Mouse (Mus musculus) neural tube, embryonic 14.5 days (tissue): ENCODE measurements around the gene Kctd13. TPM values are rescaled to one million over a fixed set of nuclear protein-coding genes. Genes with fewer than 3 reads are reported as not detected.

Source experiments
- ATAC-seq: fragments of 200-750 bp; cut with Nextera tagmentation; 2 replicates; pipeline ENCODE4 v1.8.0; 2017; ENCODE audit warnings: low read depth, mild to moderate bottlenecking, moderate TSS enrichment, moderate library complexity
- H3K27ac ChIP-seq: fragments of 300-500 bp; sonication (generic); 2 replicates; pipeline ENCODE4 v1.5.1; 2014; ENCODE audit warnings: low read depth, mild to moderate bottlenecking, control low read depth, low read length, moderate library complexity, mixed read lengths
- H3K27me3 ChIP-seq: fragments of 300-500 bp; sonication (generic); 2 replicates; pipeline ENCODE4 v1.6.1; 2014; ENCODE audit warnings: low read length; ENCODE audit not compliant: control insufficient read depth, insufficient read depth
- H3K36me3 ChIP-seq: fragments of 300-500 bp; sonication (generic); 2 replicates; pipeline ENCODE4 v1.6.1; 2014; ENCODE audit warnings: low read length, mixed read lengths; ENCODE audit not compliant: control insufficient read depth, insufficient read depth
- H3K4me1 ChIP-seq: fragments of 300-500 bp; sonication (generic); 2 replicates; pipeline ENCODE4 v1.6.1; 2014; ENCODE audit warnings: low read length; ENCODE audit not compliant: control insufficient read depth, insufficient read depth
- H3K4me2 ChIP-seq: fragments of 300-500 bp; sonication (generic); 2 replicates; pipeline ENCODE4 v1.6.1; 2014; ENCODE audit warnings: mild to moderate bottlenecking, low read depth, low read length, control low read depth
- H3K4me3 ChIP-seq: fragments of 300-500 bp; sonication (generic); 2 replicates; pipeline ENCODE4 v1.5.1; 2014; ENCODE audit warnings: low read depth, low read length, control low read depth, mixed read lengths
- H3K9ac ChIP-seq: fragments of 300-500 bp; sonication (generic); replicated peaks from 2 replicates; pipeline ENCODE4 v1.6.1; 2014; ENCODE audit warnings: low read depth, mild to moderate bottlenecking, control low read depth, low read length, mixed read lengths
- H3K9me3 ChIP-seq: fragments of 300-500 bp; sonication (generic); 2 replicates; pipeline ENCODE4 v1.6.1; 2016; ENCODE audit warnings: low read length; ENCODE audit not compliant: control insufficient read depth
- WGBS: fragments of 180-500 bp; shearing (Covaris S2); extraction: QIAGEN DNeasy Blood & Tissue Kit; methylation state at CpG from one replicate; pipeline ENCODE4 v1.1.7; 2014; 5-methylcytosine and 5-hydroxymethylcytosine counted together
- polyA plus RNA-seq: library from polyadenylated mRNA; unstranded; fragments of >200 nt; fragmentation: Nextera tagmentation; extraction: Ambion mirVana; gene quantifications from 2 replicates; pipeline ENCODE4 v1.2.1, GENCODE M21; 2014

Kctd13 gene
- polyA plus RNA-seq, 1 experiment from 2014 or later = 103 TPM

DNA sequence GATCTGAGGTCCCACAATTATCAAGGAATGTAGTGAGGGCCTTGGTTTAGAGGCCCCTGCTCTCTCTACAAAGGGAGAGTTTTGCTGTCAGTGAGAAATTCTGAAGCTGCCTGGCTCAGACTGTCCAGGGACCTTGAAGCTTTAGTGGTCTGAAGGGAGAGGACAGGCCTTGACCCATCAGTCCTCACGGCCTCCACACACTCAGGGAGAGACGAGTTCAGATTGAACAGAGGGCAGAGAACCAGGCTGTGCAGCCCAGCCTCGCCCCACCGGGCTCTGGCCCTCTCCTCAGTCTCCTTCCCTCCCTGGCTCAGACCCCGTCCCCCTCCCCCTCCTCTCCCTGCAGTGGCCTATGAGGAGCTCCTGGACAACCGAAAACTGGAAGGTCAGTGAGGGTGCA, 38.7 kb downstream of the Kctd13 start:
- Histone ChIP-seq H3K9ac (no peak overlapping the region), H3K9me3 (no peaks in the 10 kb centered on the region), H3K4me2 (no peak overlapping the region), H3K27ac (no peak overlapping the region), H3K27me3 (no peaks in the 10 kb centered on the region), H3K4me3 (no peak overlapping the region), H3K36me3 (peaks cover 29% of the 10 kb centered on the region; the same call in 1 of the 2 replicates), H3K4me1 (no peaks in the 10 kb centered on the region)
- 68% methylated on average over 5 of the region's 6 CpGs for WGBS
- ATAC-seq = no peak

DNA sequence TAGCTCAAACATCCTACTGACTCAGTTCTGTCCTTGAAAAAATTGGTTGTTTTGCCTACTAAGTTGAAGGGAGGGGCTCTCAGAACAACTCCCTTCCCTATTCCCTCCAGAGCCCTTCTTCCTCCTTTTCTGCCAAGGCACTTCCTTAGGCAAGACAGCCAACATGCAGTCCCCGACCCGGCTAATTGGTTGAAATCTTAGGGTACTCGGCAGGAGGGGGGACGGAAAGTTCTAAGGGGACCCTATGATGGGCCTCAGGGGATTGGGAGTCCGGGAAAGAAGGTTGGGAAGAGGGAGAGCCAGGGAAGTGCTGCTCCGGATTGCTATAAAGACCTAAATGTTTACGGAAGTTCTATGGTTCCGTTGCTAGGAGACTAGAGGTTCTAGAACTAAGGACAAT, 46.8 kb downstream of the Kctd13 start:
- ATAC-seq = no peak
- H3K9me3 ChIP-seq = no peaks in the 10 kb centered on the region
- H3K4me3 ChIP-seq = no peak overlapping the region; the same call in 1 of the 2 replicates
- peaks cover 19% of the 10 kb centered on the region for H3K36me3 ChIP-seq
- WGBS = 11% methylated on average over 8 of the region's 8 CpGs
- peak overlapping the region; percentile 80 for H3K9ac ChIP-seq
- 0 out of 2 replicates have a peak, but pooled peaks cover 8% of the 10 kb centered on the region for H3K4me1 ChIP-seq
- no peaks in the 10 kb centered on the region for H3K27me3 ChIP-seq
- peak overlapping the region; percentile 96 for H3K27ac ChIP-seq
- peak overlapping the region; percentile 87 for H3K4me2 ChIP-seq

DNA sequence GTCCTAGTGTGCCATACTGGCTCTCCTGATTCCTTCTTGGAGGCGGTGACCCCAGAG, 47.0 kb downstream of the Kctd13 start, which contains the start of gene Cdipt:
TSS of gene Cdipt (plus strand) at position 22 of the 57 bp plus-strand sequence.
- Histone ChIP-seq H3K9ac (peak within 1 kb of the TSS; percentile 80), H3K27me3 (no peaks in the 10 kb centered on the region), H3K27ac (peak within 1 kb of the TSS; percentile 96), H3K9me3 (no peaks in the 10 kb centered on the region), H3K36me3 (peaks cover 19% of the 10 kb centered on the region), H3K4me2 (peak within 1 kb of the TSS; percentile 87), H3K4me1 (0 out of 2 replicates have a peak, but pooled peaks cover 8% of the 10 kb centered on the region), H3K4me3 (peak within 1 kb of the TSS; percentile 68)
- ATAC-seq = no peak
- 0% methylated on average over 1 of the region's 1 CpGs for WGBS

DNA sequence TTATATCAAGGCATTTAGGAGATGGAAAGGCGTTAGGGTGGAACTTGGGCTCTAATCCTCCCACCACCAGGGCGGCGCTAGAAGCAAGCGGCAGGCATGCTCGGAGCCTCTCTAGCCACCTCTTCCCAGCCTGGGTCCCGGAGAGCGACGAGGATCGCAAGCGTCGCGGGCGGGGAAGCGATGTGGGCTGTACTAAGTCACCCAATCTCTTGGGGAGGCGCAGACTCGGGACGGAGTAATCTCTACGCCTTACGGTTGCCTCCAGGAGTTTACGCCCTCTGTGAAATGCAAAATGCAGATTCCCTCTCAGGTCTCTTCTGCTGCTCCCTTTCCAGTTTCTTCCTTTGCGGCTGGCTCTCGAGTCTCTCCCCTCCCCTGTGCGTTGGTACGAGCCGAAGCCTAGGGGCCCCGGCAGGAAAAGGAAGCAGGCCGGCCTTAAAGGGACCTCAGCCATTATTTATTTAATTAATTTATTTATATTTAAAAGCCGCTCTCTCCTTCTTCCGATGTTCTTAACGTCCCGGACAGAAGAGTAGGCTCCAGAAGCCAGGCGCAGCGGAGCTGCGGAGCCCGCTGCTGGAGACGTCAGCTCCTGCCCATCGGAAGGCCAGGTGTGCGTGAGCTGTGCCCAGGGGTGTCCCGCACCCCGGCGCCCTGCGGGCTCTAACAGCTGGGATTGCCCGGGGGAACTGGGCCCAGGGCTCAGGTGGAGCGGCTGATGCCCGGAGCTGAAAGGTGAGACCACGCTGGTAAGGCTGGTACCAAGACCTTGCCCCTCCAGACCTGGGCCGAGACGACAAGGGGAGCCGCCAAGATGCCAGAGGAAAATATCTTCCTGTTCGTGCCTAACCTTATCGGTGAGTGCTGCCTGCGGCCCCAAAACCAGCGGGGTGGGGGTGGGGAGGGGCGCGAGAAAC, 47.5 kb downstream of the Kctd13 start, which contains the start of gene Cdiptos:
TSS of gene Cdiptos (minus strand) at position 149 of the 917 bp plus-strand sequence.
- Histone ChIP-seq H3K36me3 (peaks cover 16% of the 10 kb centered on the region), H3K4me2 (peak within 1 kb of the TSS; percentile 87), H3K9me3 (no peaks in the 10 kb centered on the region), H3K9ac (peak within 1 kb of the TSS; percentile 80), H3K27ac (peak within 1 kb of the TSS; percentile 96), H3K4me3 (peak within 1 kb of the TSS; percentile 68), H3K27me3 (no peaks in the 10 kb centered on the region), H3K4me1 (0 out of 2 replicates have a peak, but pooled peaks cover 8% of the 10 kb centered on the region)
- ATAC-seq = peak; percentile 97
- 0% methylated on average over 55 of the region's 55 CpGs for WGBS

DNA sequence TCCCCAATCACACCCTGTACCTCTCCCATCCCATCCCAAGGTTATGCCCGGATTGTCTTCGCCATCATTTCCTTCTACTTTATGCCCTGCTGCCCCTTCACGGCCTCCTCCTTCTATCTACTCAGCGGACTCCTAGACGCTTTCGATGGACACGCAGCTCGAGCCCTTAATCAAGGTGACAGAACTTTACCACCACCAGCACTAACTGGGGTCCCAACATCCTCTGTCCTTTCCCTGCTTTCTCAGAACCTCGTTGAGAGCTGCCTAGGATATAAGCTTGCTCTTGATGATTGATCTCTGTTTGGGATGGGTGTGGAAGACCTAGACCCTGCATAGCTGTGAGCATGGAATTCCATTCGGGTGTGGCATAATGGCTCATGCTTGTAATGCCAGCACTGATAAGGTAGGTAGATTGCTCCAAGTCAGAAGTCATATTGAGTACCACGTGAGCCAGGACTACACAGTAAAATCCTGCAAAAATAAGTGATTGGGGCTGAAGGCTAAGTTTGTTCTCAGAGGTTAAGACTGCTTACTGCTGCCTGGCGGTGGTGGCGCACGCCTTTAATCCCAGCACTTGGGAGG, 48.3 kb downstream of the Kctd13 start:
- peak overlapping the region; percentile 96 for H3K27ac ChIP-seq
- peaks cover 18% of the 10 kb centered on the region for H3K36me3 ChIP-seq
- peak overlapping the region; percentile 68 for H3K4me3 ChIP-seq
- H3K27me3 ChIP-seq = no peaks in the 10 kb centered on the region
- H3K9ac ChIP-seq = peak overlapping the region; percentile 80
- 0 out of 2 replicates have a peak, but pooled peaks cover 8% of the 10 kb centered on the region for H3K4me1 ChIP-seq
- H3K9me3 ChIP-seq = no peaks in the 10 kb centered on the region
- ATAC-seq = no peak
- H3K4me2 ChIP-seq = peak overlapping the region; percentile 87
- WGBS = 28% methylated on average over 14 of the region's 14 CpGs

DNA sequence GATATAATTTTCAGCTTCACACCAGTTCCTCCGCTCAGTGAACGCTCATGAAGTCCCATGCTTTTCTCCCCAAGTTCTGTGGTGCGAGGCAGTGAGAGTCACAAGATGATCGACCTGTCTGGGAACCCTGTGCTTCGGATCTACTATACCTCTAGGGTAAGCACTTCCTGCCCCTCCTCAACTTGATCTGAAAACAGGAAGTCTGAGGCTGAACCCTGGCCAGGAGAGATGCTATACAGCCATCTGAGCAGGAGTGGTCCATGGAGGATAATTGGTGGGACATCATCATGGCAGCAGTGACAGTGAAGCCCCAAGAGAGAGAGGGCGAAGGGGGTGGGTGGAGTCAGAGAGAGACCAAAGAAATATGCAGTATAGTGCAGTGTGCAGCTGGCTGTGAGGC, 50.2 kb downstream of the Kctd13 start:
- Histone ChIP-seq H3K4me2 (no peak overlapping the region), H3K9ac (no peak overlapping the region), H3K9me3 (no peaks in the 10 kb centered on the region), H3K27me3 (no peaks in the 10 kb centered on the region), H3K4me3 (no peak overlapping the region), H3K4me1 (0 out of 2 replicates have a peak, but pooled peaks cover 8% of the 10 kb centered on the region), H3K36me3 (peaks cover 18% of the 10 kb centered on the region), H3K27ac (no peak overlapping the region)
- ATAC-seq = no peak
- 95% methylated on average over 6 of the region's 6 CpGs for WGBS

DNA sequence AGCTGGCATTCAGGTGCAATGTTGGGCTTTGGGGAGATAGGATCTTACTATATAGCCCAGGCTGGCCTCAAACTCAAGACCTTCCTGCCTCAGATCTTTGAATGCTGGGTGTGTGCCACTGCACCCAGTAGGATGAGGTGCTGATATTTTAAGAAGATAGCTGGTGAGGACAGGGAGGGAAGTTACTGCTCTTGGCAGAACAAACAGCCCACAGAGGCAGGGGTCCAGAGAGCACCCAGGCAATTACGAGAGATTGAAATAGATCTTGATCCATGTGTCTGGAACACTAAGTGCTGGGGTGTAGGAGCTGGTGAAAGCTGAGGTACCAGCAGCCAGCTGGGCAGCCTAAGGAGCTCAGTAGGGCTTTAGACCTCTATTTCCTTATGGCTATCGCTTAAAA, 52.9 kb downstream of the Kctd13 start:
- no peak overlapping the region for H3K4me3 ChIP-seq
- ATAC-seq = no peak
- no peaks in the 10 kb centered on the region for H3K27me3 ChIP-seq
- WGBS = 87% methylated on average over 2 of the region's 2 CpGs
- H3K27ac ChIP-seq = no peak overlapping the region
- 0 out of 2 replicates have a peak, but pooled peaks cover 8% of the 10 kb centered on the region for H3K4me1 ChIP-seq
- H3K4me2 ChIP-seq = no peak overlapping the region
- H3K36me3 ChIP-seq = peaks cover 18% of the 10 kb centered on the region
- H3K9ac ChIP-seq = no peak overlapping the region
- no peaks in the 10 kb centered on the region for H3K9me3 ChIP-seq

DNA sequence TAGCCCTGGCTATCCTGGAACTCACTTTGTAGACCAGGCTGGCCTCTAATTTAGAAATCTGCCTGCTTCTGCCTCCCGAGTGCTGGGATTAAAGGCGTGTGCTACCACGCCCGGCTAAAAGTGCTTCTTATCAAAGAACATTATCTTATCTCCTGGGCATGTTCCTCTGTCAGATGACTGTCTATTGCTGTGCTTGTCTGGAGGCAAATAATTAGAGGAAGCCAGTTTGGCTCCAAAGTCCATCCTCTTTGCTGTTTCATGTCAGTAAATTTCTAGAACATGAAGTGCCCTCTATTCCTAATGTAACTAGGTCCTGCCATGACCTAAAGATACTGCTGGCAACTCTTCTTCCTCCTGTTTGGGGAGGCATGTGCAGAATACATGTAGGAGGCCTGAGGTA, 53.4 kb downstream of the Kctd13 start:
- H3K9me3 ChIP-seq = no peaks in the 10 kb centered on the region
- no peak for ATAC-seq

DNA sequence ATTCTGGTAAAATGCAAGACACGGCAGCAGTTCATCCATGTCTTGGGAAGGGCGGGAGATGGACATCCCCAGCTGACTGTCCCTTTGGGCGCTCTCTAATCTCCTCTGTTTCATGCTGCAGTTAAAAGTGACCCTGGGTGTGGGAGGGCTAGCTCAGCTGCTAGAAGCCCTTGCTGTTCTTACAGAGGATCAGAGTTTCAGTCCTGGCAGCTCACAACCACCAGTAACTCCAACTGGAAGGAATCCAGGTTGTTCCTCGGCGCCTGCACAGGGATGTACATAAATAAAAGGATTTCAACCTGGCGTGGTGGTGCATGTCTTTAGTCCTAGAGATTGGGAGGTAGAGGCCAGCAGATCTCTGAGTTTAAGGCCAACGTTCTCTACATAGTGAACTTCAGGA, 54.4 kb downstream of the Kctd13 start:
- Histone ChIP-seq H3K4me2 (no peak overlapping the region), H3K36me3 (peaks cover 18% of the 10 kb centered on the region), H3K9ac (no peak overlapping the region), H3K27ac (no peak overlapping the region), H3K4me1 (no peaks in the 10 kb centered on the region), H3K27me3 (no peaks in the 10 kb centered on the region), H3K4me3 (no peak overlapping the region), H3K9me3 (no peaks in the 10 kb centered on the region)
- ATAC-seq = no peak
- WGBS = 93% methylated on average over 7 of the region's 7 CpGs

More for the DNA sequence above, 53.4 kb downstream of the Kctd13 start:
- Histone ChIP-seq H3K27ac (no peak overlapping the region), H3K27me3 (no peaks in the 10 kb centered on the region), H3K4me2 (no peak overlapping the region), H3K36me3 (peaks cover 18% of the 10 kb centered on the region), H3K9ac (no peak overlapping the region), H3K4me3 (no peak overlapping the region), H3K4me1 (0 out of 2 replicates have a peak, but pooled peaks cover 6% of the 10 kb centered on the region)
- 94% methylated on average over 4 of the region's 4 CpGs for WGBS
